Mouse (Mus musculus): ENCODE measurements around the gene H2-Q6. TPM values are rescaled to one million over a fixed set of nuclear protein-coding genes. Genes with fewer than 3 reads are reported as not detected.

The H2-Q6 gene
- 100 to 1,000 TPM; 203 to 218 TPM for total RNA-seq (2023)

GRCm38 (mm10) chr17:35424624-35425416 lies at the start of gene H2-Q6:
H2-Q6 (plus strand) TSS chr17:35424850.

GRCm38 (mm10) chr17:35379369-35379728 lies 45.3 kb upstream of the H2-Q6 start, which contains the start of gene H2-Q4:
H2-Q4 (plus strand) TSS chr17:35379617.

GRCm38 (mm10) chr17:35438885-35439284 lies 14.2 kb downstream of the H2-Q6 start, which contains the start of gene H2-Q7:
H2-Q7 (plus strand) TSS chr17:35439155.

GRCm38 (mm10) chr17:35469842-35470751 lies 45.4 kb downstream of the H2-Q6 start, which contains the start of gene H2-Q10:
H2-Q10 (plus strand) TSS chr17:35470089.

Other genes starting within 250 kb of the H2-Q6 start
- gene Aif1, start 248.8 kb upstream of the H2-Q6 start, total RNA-seq (2023) = 1 to 10 TPM; 1.2 to 2.0 TPM
- gene Lst1, start 236.4 kb upstream of the H2-Q6 start, total RNA-seq (2023) = 1 to 10 TPM; 4.5 to 8.7 TPM
- gene Ltb, start 230.4 kb upstream of the H2-Q6 start, total RNA-seq (2023) = 100 to 1,000 TPM; 598 to 633 TPM
- gene Tnf, start 222.8 kb upstream of the H2-Q6 start, total RNA-seq (2023) = 10 to 100 TPM; 17.7 to 18.6 TPM
- 10 to 100 TPM; 14.1 to 17.3 TPM for gene Lta, start 219.5 kb upstream of the H2-Q6 start, total RNA-seq (2023)
- gene Gm16181, start 204.0 kb upstream of the H2-Q6 start, total RNA-seq (2023) = not detected
- 1 to 10 TPM; 2.8 to 3.1 TPM for gene Atp6v1g2, start 191.2 kb upstream of the H2-Q6 start, total RNA-seq (2023)
- gene Nfkbil1, start 189.1 kb upstream of the H2-Q6 start, total RNA-seq (2023) = 10 to 100 TPM; 15.8 to 16.0 TPM
- gene Ddx39b, start 183.1 kb upstream of the H2-Q6 start, total RNA-seq (2023) = 100 to 1,000 TPM; 432 to 439 TPM
- 1,000 to 10,000 TPM; 2,662 to 2,726 TPM for gene H2-D1, start 162.1 kb upstream of the H2-Q6 start, total RNA-seq (2023)
- 10 to 100 TPM; 17.9 to 23.8 TPM for gene H2-Q1, start 104.4 kb upstream of the H2-Q6 start, total RNA-seq (2023)
- 10 to 100 TPM; 13.7 to 17.0 TPM for gene H2-Q2, start 82.6 kb upstream of the H2-Q6 start, total RNA-seq (2023)
- gene H2-Q4, start 45.2 kb upstream of the H2-Q6 start, total RNA-seq (2023) = 100 to 1,000 TPM; 534 to 564 TPM
- gene H2-Q7, start 14.3 kb downstream of the H2-Q6 start, total RNA-seq (2023) = 100 to 1,000 TPM; 546 to 576 TPM
- gene H2-Q10, start 45.2 kb downstream of the H2-Q6 start, total RNA-seq (2023) = 10 to 100 TPM; 83.5 to 96.7 TPM
- gene Pou5f1, start 81.2 kb downstream of the H2-Q6 start, total RNA-seq (2023) = 1 to 10 TPM in 1 of 2 experiments, not detected in 1; 1.1 TPM
- gene Tcf19, start 92.0 kb downstream of the H2-Q6 start, total RNA-seq (2023) = 10 to 100 TPM in 1 of 2 experiments, 1 to 10 TPM in 1; 9.7 to 14.6 TPM
- 10 to 100 TPM; 16.7 to 18.7 TPM for gene Cchcr1, start 92.2 kb downstream of the H2-Q6 start, total RNA-seq (2023)
- gene Psors1c2, start 108.4 kb downstream of the H2-Q6 start, total RNA-seq (2023) = under 1 TPM in 1 of 2 experiments, not detected in 1; 0.70 TPM
- not detected for gene Cdsn, start 127.3 kb downstream of the H2-Q6 start, total RNA-seq (2023)
- gene 2300002M23Rik, start 142.6 kb downstream of the H2-Q6 start, total RNA-seq (2023) = not detected
- gene Sfta2, start 176.7 kb downstream of the H2-Q6 start, total RNA-seq (2023) = not detected
- gene Gm9573, start 201.8 kb downstream of the H2-Q6 start, total RNA-seq (2023) = not detected
- not detected for gene Mucl3, start 218.8 kb downstream of the H2-Q6 start, total RNA-seq (2023)
- 10 to 100 TPM; 44.8 to 58.6 TPM for gene Vars2, start 242.7 kb downstream of the H2-Q6 start, total RNA-seq (2023)
- gene Gtf2h4, start 248.9 kb downstream of the H2-Q6 start, total RNA-seq (2023) = 10 to 100 TPM; 13.8 to 18.2 TPM